Mouse (Mus musculus) ES-E14 (cell line): Measurements from ENCODE around the gene Plac1.

Source experiments
- ZC3H11A ChIP-seq: IDR thresholded peaks from 2 replicates; pipeline ENCODE4 v1.6.1; 2012; ENCODE audit warnings: low read depth, mild to moderate bottlenecking, inconsistent platforms, low read length, borderline replicate concordance
- ZNF384 ChIP-seq: IDR thresholded peaks from 2 replicates; pipeline ENCODE4 v1.6.1; 2012; ENCODE audit warnings: low read depth, low read length, inconsistent platforms

- TF ChIP-seq ZC3H11A = no peak
- TF ChIP-seq ZNF384 = no peak
Measured at GRCm38 (mm10) chrX:53188692-53189091, 51.2 kb downstream of the Plac1 start.
